Mouse (Mus musculus) heart, postnatal 14 days (tissue): ENCODE data around the gene Stim2. TPM values are rescaled to one million over a fixed set of nuclear protein-coding genes. Genes with fewer than 3 reads are reported as not detected.

Experiments
- DNase-seq, 2 experiments: peaks; one replicate each; pipeline ENCODE4 v3.0.0; 2021 to 2022
- intact Hi-C: fragments of 180-260 bp; cut with DNase I; formaldehyde crosslinking; loops from one replicate; pipeline ENCODE4 v1.15.1; 2025
- total RNA-seq, 2 experiments: library from RNA; stranded (reverse); gene quantifications; 2 replicates each; pipeline ENCODE4 v1.2.3; 2021

The Stim2 gene
- total RNA-seq, 2 experiments from 2014 or later = 19.9 to 23.5 TPM

GRCm38 (mm10) chr5:53988053-53988452 is 10.2 kb upstream of the Stim2 start:
- intact Hi-C loops = no loop called here

GRCm38 (mm10) chr5:53992616-53993015 is 5.7 kb upstream of the Stim2 start:
- intact Hi-C loops = no loop called here
- DNase-seq = no peak

More at GRCm38 (mm10) chr5:53988053-53988452, 10.2 kb upstream of the Stim2 start:
- DNase-seq = no peak

- intact Hi-C loops = no loop called here
- DNase-seq = no peak
Measured at GRCm38 (mm10) chr5:53994576-53994975, 3.7 kb upstream of the Stim2 start.

GRCm38 (mm10) chr5:53995316-53995715 is 3.0 kb upstream of the Stim2 start:
- DNase-seq = peak; percentile 83 to 85
- intact Hi-C loops = loop anchor here (5.0 kb wide), 3 partner anchors 47 to 123 kb away; no protein-coding TSS in a partner anchor

GRCm38 (mm10) chr5:53996822-53997221 is 1.5 kb upstream of the Stim2 start:
- DNase-seq = no peak
- intact Hi-C loops = loop anchor here (5.0 kb wide), 3 partner anchors 45 to 125 kb away; no protein-coding TSS in a partner anchor

- DNase-seq = peak; percentile 66 to 73
- intact Hi-C loops = loop anchor here (2.0 to 5.0 kb wide), 6 partner anchors 43 to 127 kb away; no protein-coding TSS in a partner anchor
Measured at GRCm38 (mm10) chr5:53998743-53999460, 603 bp downstream of the Stim2 start.

- no peak for DNase-seq
- intact Hi-C loops = loop anchor here (2.0 to 5.0 kb wide), 6 partner anchors 43 to 127 kb away; no protein-coding TSS in a partner anchor
Measured at GRCm38 (mm10) chr5:53999461-53999770, 1.1 kb downstream of the Stim2 start.

GRCm38 (mm10) chr5:53999831-54000230 is 1.5 kb downstream of the Stim2 start:
- intact Hi-C loops = loop anchor here (2.0 to 5.0 kb wide), 6 partner anchors 42 to 128 kb away; no protein-coding TSS in a partner anchor
- DNase-seq = no peak

- intact Hi-C loops = no loop called here
- no peak for DNase-seq
Measured at GRCm38 (mm10) chr5:54001021-54001420, 2.7 kb downstream of the Stim2 start.

- DNase-seq = no peak
- intact Hi-C loops = no loop called here
Measured at GRCm38 (mm10) chr5:54005111-54005864, 7.0 kb downstream of the Stim2 start.

- intact Hi-C loops = no loop called here
- no peak for DNase-seq
Measured at GRCm38 (mm10) chr5:54005865-54006225, 7.5 kb downstream of the Stim2 start.

GRCm38 (mm10) chr5:54006845-54007244 is 8.5 kb downstream of the Stim2 start:
- intact Hi-C loops = no loop called here

GRCm38 (mm10) chr5:54007617-54008016 is 9.3 kb downstream of the Stim2 start:
- intact Hi-C loops = no loop called here
- DNase-seq = no peak

More at GRCm38 (mm10) chr5:54006845-54007244, 8.5 kb downstream of the Stim2 start:
- DNase-seq = no peak

- no peak for DNase-seq
- intact Hi-C loops = no loop called here
Measured at GRCm38 (mm10) chr5:54013271-54013670, 15.0 kb downstream of the Stim2 start.

- intact Hi-C loops = no loop called here
- DNase-seq = no peak
Measured at GRCm38 (mm10) chr5:54017143-54017542, 18.8 kb downstream of the Stim2 start.

GRCm38 (mm10) chr5:54018856-54019255 is 20.6 kb downstream of the Stim2 start:
- intact Hi-C loops = no loop called here
- DNase-seq = no peak

GRCm38 (mm10) chr5:54019546-54019945 is 21.2 kb downstream of the Stim2 start:
- intact Hi-C loops = no loop called here
- DNase-seq = no peak

- no peak for DNase-seq
- intact Hi-C loops = no loop called here
Measured at GRCm38 (mm10) chr5:54024610-54025009, 26.3 kb downstream of the Stim2 start.

GRCm38 (mm10) chr5:54025630-54026029 is 27.3 kb downstream of the Stim2 start:
- DNase-seq = no peak
- intact Hi-C loops = no loop called here

- no peak for DNase-seq
- intact Hi-C loops = no loop called here
Measured at GRCm38 (mm10) chr5:54033217-54033616, 34.9 kb downstream of the Stim2 start.

- no peak for DNase-seq
Measured at GRCm38 (mm10) chr5:54034680-54035079, 36.4 kb downstream of the Stim2 start.

GRCm38 (mm10) chr5:54038615-54039014 is 40.3 kb downstream of the Stim2 start:
- intact Hi-C loops = no loop called here
- DNase-seq = no peak

More at GRCm38 (mm10) chr5:54034680-54035079, 36.4 kb downstream of the Stim2 start:
- intact Hi-C loops = no loop called here
